Mouse (Mus musculus): ENCODE measurements around the gene Zc3hav1. TPM values are rescaled to one million over a fixed set of nuclear protein-coding genes. Genes with fewer than 3 reads are reported as not detected.
"Not testable (repeated sequence)": the region's sequence is repeated elsewhere in the genome, so short reads cannot be mapped to it uniquely, and the experiment has no call there.

Zc3hav1 gene
- polyA plus RNA-seq, 1 experiment from 2014 or later, result 1.7 TPM

DNA sequence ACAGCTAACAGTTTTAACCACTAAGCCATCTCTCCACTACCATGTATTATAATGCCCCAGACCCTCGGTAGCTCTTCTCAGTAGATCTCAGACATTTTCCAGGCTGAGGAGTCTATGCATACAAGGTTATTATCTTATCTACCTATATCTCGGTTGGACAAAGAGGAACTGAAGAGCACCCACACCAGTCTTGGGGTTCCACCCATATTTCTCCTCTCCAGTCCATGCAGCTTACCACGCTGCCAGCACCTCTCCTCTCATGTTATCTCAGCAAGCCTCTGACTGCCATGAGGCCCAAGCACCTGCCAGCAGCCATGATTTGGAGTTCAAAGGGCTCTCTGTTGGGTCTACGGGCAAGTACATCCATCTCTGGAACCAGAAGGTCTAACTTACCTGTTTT is 6.7 kb upstream of the Zc3hav1 start:
- no peak overlapping the region for H3K4me3 ChIP-seq (ENCODE audit: low read depth, low read length)
- peaks cover 8% of the 10 kb centered on the region for H3K27me3 ChIP-seq (ENCODE audit: control insufficient read depth, insufficient read depth, low read length)
- no peaks in the 10 kb centered on the region for H3K4me1 ChIP-seq (ENCODE audit: control insufficient read depth, insufficient read depth, low read length)
- no peaks in the 10 kb centered on the region for H3K36me3 ChIP-seq (ENCODE audit: control insufficient read depth, insufficient read depth, low read length)
- ATAC-seq (ENCODE audit: low FRiP score), result no peak
- no peak overlapping the region for H3K9ac ChIP-seq (ENCODE audit: low read length)
- no peak overlapping the region for H3K27ac ChIP-seq (ENCODE audit: low read depth, low read length)
- no peaks in the 10 kb centered on the region for H3K9me3 ChIP-seq (ENCODE audit: control insufficient read depth, low read length)
- H3K4me2 ChIP-seq, result no peak overlapping the region
- DNase-seq (ENCODE audit: low spot score, missing footprints), result no peak
- WGBS, result 92% methylated on average over 4 of the region's 4 CpGs

DNA sequence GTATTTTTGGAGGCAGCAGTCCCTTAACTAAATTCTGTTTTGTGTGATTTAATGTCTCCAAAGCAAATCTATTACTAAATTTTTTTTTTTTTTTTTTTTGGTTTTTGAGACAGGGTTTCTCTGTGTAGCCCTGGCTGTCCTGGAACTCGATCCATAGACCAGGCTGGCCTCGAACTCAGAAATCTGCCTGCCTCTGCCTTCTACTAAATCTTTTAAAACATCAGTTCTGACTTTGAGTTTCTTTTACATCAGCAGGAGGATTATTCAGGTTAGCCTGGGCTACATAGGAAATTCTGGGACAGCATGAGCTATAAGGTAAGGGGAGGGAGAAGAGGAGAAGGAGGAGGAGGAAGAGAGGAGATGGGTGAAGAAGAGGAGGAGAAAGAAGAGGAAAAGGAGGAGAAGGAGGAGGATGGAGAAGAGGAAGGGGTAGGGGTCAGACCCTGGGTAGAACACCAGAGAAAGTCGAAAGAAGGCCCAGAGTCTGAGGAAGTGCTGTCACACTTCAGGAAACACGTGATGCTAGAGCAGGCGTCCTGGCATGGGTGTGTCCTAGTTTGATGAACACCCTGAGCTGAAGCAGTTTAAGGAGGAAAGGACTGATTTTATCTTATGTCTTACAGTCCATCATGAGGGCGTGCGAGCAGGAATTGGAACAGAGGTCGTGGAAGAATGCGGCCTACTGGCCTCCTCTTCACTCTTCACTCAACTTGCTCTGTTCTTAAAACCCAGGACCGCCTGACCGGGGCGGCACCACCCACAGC is 5.5 kb upstream of the Zc3hav1 start:
- 86% methylated on average over 12 of the region's 12 CpGs for WGBS
- H3K9me3 ChIP-seq (ENCODE audit: control insufficient read depth, low read length), result no peaks in the 10 kb centered on the region
- peaks cover 2% of the 10 kb centered on the region; the same call in 1 of the 2 replicates for H3K4me1 ChIP-seq (ENCODE audit: control insufficient read depth, insufficient read depth, low read length)
- no peaks in the 10 kb centered on the region for H3K36me3 ChIP-seq (ENCODE audit: control insufficient read depth, insufficient read depth, low read length)
- no peak for DNase-seq (ENCODE audit: low spot score, missing footprints)
- ATAC-seq (ENCODE audit: low FRiP score), result no peak
- no peak overlapping the region for H3K4me3 ChIP-seq (ENCODE audit: low read depth, low read length)
- H3K4me2 ChIP-seq, result no peak overlapping the region
- H3K27ac ChIP-seq (ENCODE audit: low read depth, low read length), result no peak overlapping the region
- H3K9ac ChIP-seq (ENCODE audit: low read length), result no peak overlapping the region
- peaks cover 19% of the 10 kb centered on the region for H3K27me3 ChIP-seq (ENCODE audit: control insufficient read depth, insufficient read depth, low read length)

DNA sequence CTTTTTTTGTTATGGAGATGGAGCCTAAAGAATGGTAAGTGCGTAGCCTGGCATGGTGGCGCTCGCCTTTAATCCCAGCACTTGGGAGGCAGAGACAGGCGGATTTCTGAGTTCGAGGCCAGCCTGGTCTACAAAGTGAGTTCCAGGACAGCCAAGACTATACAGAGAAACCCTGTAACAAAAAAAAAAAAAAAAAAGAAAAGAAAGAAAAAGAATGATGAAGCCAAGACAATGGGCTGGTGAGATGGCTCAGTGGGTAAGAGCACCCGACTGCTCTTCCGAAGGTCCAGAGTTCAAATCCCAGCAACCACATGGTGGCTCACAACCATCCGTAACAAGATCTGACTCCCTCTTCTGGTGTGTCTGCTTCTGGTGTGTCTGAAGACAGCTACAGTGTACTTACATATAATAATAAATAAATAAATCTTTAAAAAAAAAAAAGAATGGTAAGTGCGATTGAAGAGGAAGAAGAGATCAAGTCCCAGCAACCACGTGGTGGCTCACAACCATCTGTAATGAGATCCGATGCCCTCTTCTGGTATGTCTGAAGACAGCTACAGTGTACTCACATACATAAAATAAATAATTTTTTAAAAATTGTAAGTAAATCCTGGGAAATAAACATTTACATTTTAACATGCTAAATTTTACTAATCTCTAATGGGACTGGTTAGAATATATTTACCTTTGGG is 4.8 kb upstream of the Zc3hav1 start:
- DNase-seq (ENCODE audit: low spot score, missing footprints); ATAC-seq (ENCODE audit: low FRiP score); H3K36me3 ChIP-seq (ENCODE audit: control insufficient read depth, insufficient read depth, low read length); H3K9ac ChIP-seq (ENCODE audit: low read length); H3K4me1 ChIP-seq (ENCODE audit: control insufficient read depth, insufficient read depth, low read length); H3K4me3 ChIP-seq (ENCODE audit: low read depth, low read length); H3K27ac ChIP-seq (ENCODE audit: low read depth, low read length); H3K4me2 ChIP-seq; H3K9me3 ChIP-seq (ENCODE audit: control insufficient read depth, low read length): not testable (repeated sequence)
- H3K27me3 ChIP-seq (ENCODE audit: control insufficient read depth, insufficient read depth, low read length), result peaks cover 27% of the 10 kb centered on the region
- WGBS, result 95% methylated on average over 10 of the region's 11 CpGs

DNA sequence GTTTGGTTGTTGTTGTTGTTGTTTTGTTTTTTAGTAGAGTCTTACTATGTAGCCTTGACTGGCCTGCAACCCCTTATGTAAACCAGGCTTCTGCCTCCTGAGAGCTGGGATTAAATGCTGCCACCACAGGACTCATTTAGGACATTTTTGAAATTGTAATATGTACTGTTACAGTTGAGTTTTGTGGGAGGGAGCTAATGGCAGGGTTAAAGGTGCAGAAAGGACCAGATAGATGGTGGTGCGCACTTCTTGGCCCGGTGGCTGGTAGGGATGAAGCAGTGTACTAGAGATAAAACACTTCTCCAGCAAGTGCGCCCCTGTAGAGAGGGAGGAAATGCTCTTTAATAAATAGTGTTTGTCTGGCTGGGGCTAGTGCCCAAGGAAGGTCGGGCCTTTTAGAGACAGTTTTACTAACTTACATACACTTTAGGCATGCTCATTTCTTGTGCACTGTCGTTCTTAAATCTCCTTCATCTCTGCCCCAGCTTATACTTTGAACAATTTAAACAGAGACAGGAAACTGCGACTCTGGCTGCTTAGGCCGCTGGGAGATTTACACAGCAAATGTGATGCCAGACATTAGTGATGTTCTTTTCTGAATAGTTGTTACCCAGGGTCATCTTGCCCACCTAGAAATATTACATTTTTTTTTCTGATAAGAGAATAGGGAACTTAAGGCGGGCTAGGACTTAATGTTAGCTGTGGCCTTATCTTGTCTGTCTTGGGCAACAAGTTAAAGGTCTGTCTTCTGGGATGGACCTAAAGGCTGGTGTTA is 4.0 kb upstream of the Zc3hav1 start:
- Histone ChIP-seq H3K4me3 (ENCODE audit: low read depth, low read length) (no peak overlapping the region), H3K27ac (ENCODE audit: low read depth, low read length) (no peak overlapping the region), H3K27me3 (ENCODE audit: control insufficient read depth, insufficient read depth, low read length) (peaks cover 34% of the 10 kb centered on the region), H3K4me2 (no peak overlapping the region), H3K9me3 (ENCODE audit: control insufficient read depth, low read length) (no peaks in the 10 kb centered on the region), H3K4me1 (ENCODE audit: control insufficient read depth, insufficient read depth, low read length) (peaks cover 4% of the 10 kb centered on the region), H3K9ac (ENCODE audit: low read length) (no peak overlapping the region), H3K36me3 (ENCODE audit: control insufficient read depth, insufficient read depth, low read length) (no peaks in the 10 kb centered on the region)
- DNase-seq (ENCODE audit: low spot score, missing footprints) (no peak), ATAC-seq (ENCODE audit: low FRiP score) (no peak)
- WGBS, result 71% methylated on average over 8 of the region's 8 CpGs

DNA sequence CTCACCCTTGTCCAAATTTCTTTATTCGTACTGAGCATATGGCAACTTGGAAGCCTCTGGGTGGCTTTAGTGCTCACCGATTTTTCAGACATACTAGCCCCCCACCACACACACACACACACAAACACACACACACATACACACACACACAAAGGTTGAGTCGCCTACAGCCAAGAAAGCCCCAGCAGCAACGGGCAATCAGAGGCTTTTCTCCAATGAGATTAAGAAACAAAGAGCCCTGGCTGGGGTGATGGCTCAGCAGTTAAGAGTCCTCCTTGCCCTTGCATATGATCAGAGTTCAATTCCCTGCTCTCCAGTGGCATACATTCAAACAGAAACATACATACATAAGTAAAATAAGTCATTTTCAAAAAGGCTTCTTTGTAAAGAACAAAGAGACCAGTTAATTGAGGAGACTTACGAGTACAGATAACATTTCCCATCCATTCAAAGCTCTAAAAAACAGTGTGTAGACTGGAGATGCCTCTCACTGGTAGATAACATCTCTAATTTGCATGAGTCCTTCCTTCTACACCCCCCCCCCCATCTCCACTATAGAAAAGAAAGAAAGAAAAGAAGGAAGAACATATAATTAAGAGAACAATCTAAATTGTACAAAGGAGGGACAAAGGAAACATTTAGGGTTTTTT is 3.3 kb upstream of the Zc3hav1 start:
- no peak overlapping the region for H3K9ac ChIP-seq (ENCODE audit: low read length)
- ATAC-seq (ENCODE audit: low FRiP score), result no peak
- peaks cover 41% of the 10 kb centered on the region for H3K27me3 ChIP-seq (ENCODE audit: control insufficient read depth, insufficient read depth, low read length)

DNA sequence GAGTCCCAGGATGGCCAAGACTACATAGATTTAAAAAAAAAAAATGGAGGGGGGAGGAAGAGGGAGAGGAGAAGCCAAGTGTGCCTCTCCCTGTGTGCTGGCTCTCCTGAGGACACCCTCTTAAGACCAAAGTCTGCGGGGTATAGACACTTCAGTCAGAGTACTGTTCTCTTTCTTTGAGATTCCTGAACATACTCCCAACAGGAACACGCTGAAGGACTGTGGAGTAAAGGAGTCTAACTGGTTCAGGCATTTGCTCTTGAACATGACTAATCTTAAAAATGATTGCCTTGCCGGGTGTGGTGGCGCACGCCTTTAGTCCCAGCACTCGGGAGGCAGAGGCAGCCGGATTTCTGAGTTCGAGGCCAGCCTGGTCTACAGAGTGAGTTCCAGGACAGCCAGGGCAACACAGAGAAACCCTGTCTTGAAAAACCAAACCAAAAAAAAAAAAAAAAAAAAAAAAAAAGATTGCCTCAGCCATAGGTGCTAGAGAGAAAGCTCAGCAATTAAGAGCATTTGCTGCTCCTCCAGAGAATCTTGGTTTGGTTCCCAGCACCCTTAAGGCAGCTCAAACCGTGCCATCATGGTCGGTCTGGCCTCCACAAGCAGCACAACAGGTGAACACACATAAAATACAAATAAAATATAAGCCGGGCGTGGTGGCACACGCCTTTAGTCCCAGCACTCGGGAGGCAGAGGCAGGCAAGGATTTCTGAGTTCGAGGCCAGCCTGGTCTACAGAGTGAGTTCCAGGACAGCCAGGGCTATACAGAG is 2.4 kb upstream of the Zc3hav1 start:
- 75% methylated on average over 15 of the region's 15 CpGs for WGBS
- ATAC-seq (ENCODE audit: low FRiP score); H3K36me3 ChIP-seq (ENCODE audit: control insufficient read depth, insufficient read depth, low read length); DNase-seq (ENCODE audit: low spot score, missing footprints); H3K4me1 ChIP-seq (ENCODE audit: control insufficient read depth, insufficient read depth, low read length); H3K27ac ChIP-seq (ENCODE audit: low read depth, low read length); H3K9me3 ChIP-seq (ENCODE audit: control insufficient read depth, low read length); H3K4me3 ChIP-seq (ENCODE audit: low read depth, low read length); H3K4me2 ChIP-seq; H3K9ac ChIP-seq (ENCODE audit: low read length): not testable (repeated sequence)
- H3K27me3 ChIP-seq (ENCODE audit: control insufficient read depth, insufficient read depth, low read length), result peaks cover 48% of the 10 kb centered on the region

More for the DNA sequence above, 3.3 kb upstream of the Zc3hav1 start:
- Histone ChIP-seq H3K36me3 (ENCODE audit: control insufficient read depth, insufficient read depth, low read length) (no peaks in the 10 kb centered on the region), H3K4me2 (no peak overlapping the region), H3K4me3 (ENCODE audit: low read depth, low read length) (no peak overlapping the region), H3K4me1 (ENCODE audit: control insufficient read depth, insufficient read depth, low read length) (peaks cover 4% of the 10 kb centered on the region), H3K27ac (ENCODE audit: low read depth, low read length) (no peak overlapping the region), H3K9me3 (ENCODE audit: control insufficient read depth, low read length) (no peaks in the 10 kb centered on the region)
- no peak for DNase-seq (ENCODE audit: low spot score, missing footprints)
- 33% methylated on average over 5 of the region's 5 CpGs for WGBS

DNA sequence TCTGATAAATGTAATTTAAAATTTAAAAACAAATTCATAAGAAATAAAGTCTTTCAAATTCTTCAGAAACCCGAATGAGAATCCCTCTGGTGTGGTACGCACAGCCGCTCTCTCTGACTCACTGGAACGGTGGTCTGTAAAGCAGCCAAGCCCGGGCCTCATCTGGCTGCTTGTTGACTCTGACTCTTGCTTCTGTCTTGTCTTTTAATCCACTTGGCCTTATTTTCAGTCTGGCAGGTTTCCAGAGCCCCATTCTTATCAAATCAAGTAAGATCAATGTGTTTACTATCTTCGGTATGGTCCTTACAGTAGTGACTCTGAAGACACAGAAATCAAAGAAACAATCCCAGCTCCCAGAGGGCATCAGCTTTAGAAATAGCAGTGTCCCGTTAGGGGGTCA is 1.5 kb upstream of the Zc3hav1 start:
- Histone ChIP-seq H3K9me3 (ENCODE audit: control insufficient read depth, low read length) (no peaks in the 10 kb centered on the region), H3K9ac (ENCODE audit: low read length) (no peak overlapping the region), H3K27ac (ENCODE audit: low read depth, low read length) (no peak overlapping the region), H3K36me3 (ENCODE audit: control insufficient read depth, insufficient read depth, low read length) (no peaks in the 10 kb centered on the region), H3K4me3 (ENCODE audit: low read depth, low read length) (no peak overlapping the region), H3K4me1 (ENCODE audit: control insufficient read depth, insufficient read depth, low read length) (peaks cover 4% of the 10 kb centered on the region), H3K27me3 (ENCODE audit: control insufficient read depth, insufficient read depth, low read length) (peaks cover 56% of the 10 kb centered on the region), H3K4me2 (no peak overlapping the region)
- DNase-seq (ENCODE audit: low spot score, missing footprints) (peak; percentile 89), ATAC-seq (ENCODE audit: low FRiP score) (no peak)
- WGBS, result 7% methylated on average over 7 of the region's 7 CpGs

DNA sequence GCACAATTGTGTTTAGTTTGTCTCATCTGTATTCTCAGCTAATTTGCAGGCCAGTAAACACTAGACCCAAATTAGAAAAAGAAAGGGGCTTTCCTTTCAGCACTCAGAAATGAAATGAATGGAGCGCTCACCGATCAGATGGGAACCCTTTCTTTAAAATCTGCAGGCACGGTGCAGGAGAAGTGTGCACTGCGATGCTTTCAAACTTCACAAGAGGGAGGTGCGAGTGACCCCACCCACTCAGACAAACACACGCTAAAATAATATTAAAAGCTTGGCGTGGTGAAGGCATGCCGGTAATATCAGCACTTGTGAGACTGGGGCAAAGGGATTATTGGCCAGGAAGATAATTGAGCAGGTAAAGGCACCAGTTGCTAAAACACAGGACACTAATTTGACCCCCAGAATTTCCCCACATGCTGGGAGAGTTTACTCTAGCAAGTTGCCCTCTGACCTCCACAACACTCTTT is 986 bp upstream of the Zc3hav1 start:
- Histone ChIP-seq H3K4me3 (ENCODE audit: low read depth, low read length) (no peak overlapping the region), H3K36me3 (ENCODE audit: control insufficient read depth, insufficient read depth, low read length) (no peaks in the 10 kb centered on the region), H3K4me1 (ENCODE audit: control insufficient read depth, insufficient read depth, low read length) (peaks cover 4% of the 10 kb centered on the region), H3K4me2 (no peak overlapping the region), H3K27me3 (ENCODE audit: control insufficient read depth, insufficient read depth, low read length) (peaks cover 58% of the 10 kb centered on the region), H3K27ac (ENCODE audit: low read depth, low read length) (no peak overlapping the region), H3K9me3 (ENCODE audit: control insufficient read depth, low read length) (no peaks in the 10 kb centered on the region), H3K9ac (ENCODE audit: low read length) (no peak overlapping the region)
- ATAC-seq (ENCODE audit: low FRiP score) (no peak), DNase-seq (ENCODE audit: low spot score, missing footprints) (peak; percentile 92)
- 2% methylated on average over 8 of the region's 8 CpGs for WGBS
